Mouse (Mus musculus): ENCODE results near the gene Prkar2b. TPM values are rescaled to one million over a fixed set of nuclear protein-coding genes. Genes with fewer than 3 reads are reported as not detected.
A peak's percentile ranks its signal among the peaks of the same experiment; 100 is the strongest.

Gene Prkar2b
- polyA plus RNA-seq, 1 experiment from 2014 or later: 16.2 TPM

DNA sequence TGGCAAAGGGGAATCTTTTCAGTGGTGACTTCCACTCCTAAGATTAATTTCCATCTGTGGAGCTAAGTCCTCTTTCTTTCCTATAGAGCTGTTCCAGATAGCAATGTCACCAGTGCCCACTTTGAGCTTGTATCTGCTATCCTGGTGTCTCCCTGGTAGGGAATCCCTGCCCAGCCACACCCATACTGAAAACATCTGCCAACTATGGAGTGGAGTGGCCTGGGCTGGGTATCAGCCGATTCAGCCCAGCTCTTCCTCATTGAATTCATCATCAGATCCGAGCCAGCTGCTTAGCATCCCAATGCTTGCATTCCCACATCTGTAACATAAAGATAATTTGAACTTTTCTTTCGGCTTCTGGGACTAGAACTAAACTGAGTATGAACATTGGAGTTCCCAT, 25.8 kb upstream of the Prkar2b start:
- H3K27me3 ChIP-seq: no peaks in the 10 kb centered on the region
- no peak overlapping the region for H3K4me2 ChIP-seq
- H3K4me3 ChIP-seq: no peak overlapping the region
- H3K27ac ChIP-seq: no peak overlapping the region
- no peaks in the 10 kb centered on the region for H3K4me1 ChIP-seq
- no peak overlapping the region for H3K9ac ChIP-seq
- H3K9me3 ChIP-seq: no peaks in the 10 kb centered on the region
- ATAC-seq (ENCODE audit: insufficient number of reproducible peaks, low FRiP score, low TSS enrichment, low read depth): no peak
- no peaks in the 10 kb centered on the region for H3K36me3 ChIP-seq
- 69% methylated on average over 3 of the region's 3 CpGs for WGBS

DNA sequence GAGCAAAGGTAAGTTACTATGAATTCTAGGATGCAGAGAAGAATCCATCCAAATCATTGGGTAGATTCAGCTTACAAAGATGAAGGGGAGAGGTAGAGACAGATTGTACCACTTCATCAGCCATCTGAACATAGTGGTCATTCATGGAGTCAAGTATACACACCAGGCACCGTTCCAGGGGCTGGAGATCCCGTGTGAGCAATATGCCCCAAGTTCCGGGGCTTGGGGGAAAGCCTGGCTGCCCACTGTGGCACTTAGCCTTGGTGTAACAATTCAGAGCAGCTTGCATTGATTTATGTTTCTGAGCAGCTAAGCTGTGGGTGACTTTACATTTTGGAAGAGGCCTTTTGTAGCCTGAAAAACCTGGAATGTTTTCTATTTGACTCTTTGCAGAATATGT, 24.8 kb upstream of the Prkar2b start:
- no peak for ATAC-seq (ENCODE audit: insufficient number of reproducible peaks, low FRiP score, low TSS enrichment, low read depth)
- 59% methylated on average over 3 of the region's 3 CpGs for WGBS
- Histone ChIP-seq H3K36me3 (no peaks in the 10 kb centered on the region), H3K4me1 (no peaks in the 10 kb centered on the region), H3K4me3 (no peak overlapping the region), H3K27ac (no peak overlapping the region), H3K9me3 (no peaks in the 10 kb centered on the region), H3K27me3 (no peaks in the 10 kb centered on the region), H3K9ac (no peak overlapping the region), H3K4me2 (no peak overlapping the region)

DNA sequence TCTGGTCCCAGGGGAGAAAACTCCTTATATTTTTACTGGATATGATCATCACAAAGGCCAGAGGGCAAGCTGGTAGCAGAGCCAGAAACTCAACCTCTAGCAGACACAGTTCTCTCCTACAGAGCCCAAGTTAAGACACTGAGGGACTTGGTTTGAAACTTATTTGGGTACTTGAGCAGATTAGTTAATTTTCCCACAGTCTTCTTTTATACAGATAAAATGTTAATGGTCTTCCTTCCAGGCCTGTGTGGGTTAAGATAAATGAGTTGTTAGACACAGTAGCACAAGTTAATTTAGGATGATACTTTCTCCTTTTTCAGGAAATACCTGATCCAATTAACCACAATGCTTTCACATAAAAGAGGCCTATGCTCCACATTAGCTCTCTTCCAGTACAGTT, 24.1 kb upstream of the Prkar2b start:
- ATAC-seq (ENCODE audit: insufficient number of reproducible peaks, low FRiP score, low TSS enrichment, low read depth): no peak

DNA sequence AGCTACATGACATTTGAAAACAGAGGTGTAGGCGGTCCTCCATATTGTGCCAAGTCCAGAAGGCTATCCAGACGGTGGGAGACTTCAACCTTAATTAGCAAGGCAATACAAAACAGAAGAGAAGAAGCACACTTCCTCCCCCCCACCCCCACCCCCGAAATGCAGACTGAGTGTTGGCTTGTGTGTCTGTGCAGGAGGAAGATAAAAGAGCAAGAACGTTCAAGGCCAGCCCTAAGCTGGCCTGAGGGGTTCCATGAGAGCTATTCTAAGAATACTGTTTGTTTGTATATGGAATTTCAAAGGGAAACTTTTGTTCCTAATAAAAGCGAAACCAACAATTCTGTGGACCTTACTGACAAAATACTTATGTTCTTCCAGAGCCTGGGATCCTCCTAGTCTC, 23.5 kb upstream of the Prkar2b start:
- WGBS: 50% methylated on average over 5 of the region's 5 CpGs
- H3K9ac ChIP-seq: no peak overlapping the region
- no peak for ATAC-seq (ENCODE audit: insufficient number of reproducible peaks, low FRiP score, low TSS enrichment, low read depth)
- H3K27me3 ChIP-seq: no peaks in the 10 kb centered on the region
- no peaks in the 10 kb centered on the region for H3K36me3 ChIP-seq
- H3K4me1 ChIP-seq: no peaks in the 10 kb centered on the region
- no peak overlapping the region for H3K4me2 ChIP-seq
- H3K27ac ChIP-seq: no peak overlapping the region
- H3K9me3 ChIP-seq: no peaks in the 10 kb centered on the region
- H3K4me3 ChIP-seq: no peak overlapping the region

More for the DNA sequence above, 24.1 kb upstream of the Prkar2b start:
- Histone ChIP-seq H3K9me3 (no peaks in the 10 kb centered on the region), H3K4me3 (no peak overlapping the region), H3K27me3 (no peaks in the 10 kb centered on the region), H3K36me3 (no peaks in the 10 kb centered on the region), H3K27ac (no peak overlapping the region), H3K4me1 (no peaks in the 10 kb centered on the region), H3K4me2 (no peak overlapping the region), H3K9ac (no peak overlapping the region)

DNA sequence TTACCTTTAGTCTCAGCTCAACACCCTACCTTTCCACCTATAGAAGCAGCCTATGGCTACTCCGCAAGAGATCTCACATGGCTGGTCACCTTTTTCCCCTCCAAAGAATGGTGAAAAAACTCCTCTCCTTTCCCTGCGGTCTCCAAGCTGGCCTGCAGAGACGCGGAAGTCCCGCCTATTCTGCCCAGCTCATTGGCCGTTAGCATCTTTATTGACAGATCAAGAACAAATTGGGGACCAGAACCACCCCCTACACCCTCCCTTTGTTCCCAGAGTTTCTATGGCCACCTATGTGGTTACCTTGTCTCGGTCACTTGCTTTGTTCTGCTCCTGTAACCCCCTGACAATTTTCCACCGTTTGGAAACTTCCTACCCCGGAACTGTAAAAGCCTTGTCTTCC, 19.6 kb upstream of the Prkar2b start:
- Histone ChIP-seq H3K9me3 (no peaks in the 10 kb centered on the region), H3K36me3 (no peaks in the 10 kb centered on the region), H3K9ac (no peak overlapping the region), H3K4me3 (no peak overlapping the region), H3K27ac (no peak overlapping the region), H3K4me1 (no peaks in the 10 kb centered on the region), H3K27me3 (no peaks in the 10 kb centered on the region), H3K4me2 (no peak overlapping the region)
- no peak for ATAC-seq (ENCODE audit: insufficient number of reproducible peaks, low FRiP score, low TSS enrichment, low read depth)
- 84% methylated on average over 9 of the region's 9 CpGs for WGBS

DNA sequence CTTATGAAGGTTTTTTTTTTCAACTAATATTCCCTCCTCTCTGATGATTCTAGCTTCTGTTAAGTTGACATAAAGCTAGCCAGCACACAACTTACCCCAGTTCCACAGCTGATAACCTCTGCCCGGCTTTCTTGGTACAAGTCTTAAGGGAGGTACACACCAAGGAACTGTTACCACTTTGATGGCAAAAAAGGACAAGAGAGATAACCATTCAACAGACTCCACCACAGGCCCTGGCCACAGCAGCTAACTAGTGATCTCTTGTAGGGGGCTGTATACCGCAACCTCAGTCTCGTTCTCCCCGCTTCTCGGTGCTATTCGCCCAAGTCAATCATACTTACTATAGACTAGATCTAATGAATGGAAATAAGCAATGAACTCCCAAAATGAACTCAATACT, 16.3 kb upstream of the Prkar2b start:
- H3K27me3 ChIP-seq: no peaks in the 10 kb centered on the region
- no peak overlapping the region for H3K4me2 ChIP-seq
- no peak overlapping the region for H3K9ac ChIP-seq
- H3K9me3 ChIP-seq: no peaks in the 10 kb centered on the region
- WGBS: 95% methylated on average over 6 of the region's 6 CpGs
- H3K27ac ChIP-seq: no peak overlapping the region
- ATAC-seq (ENCODE audit: insufficient number of reproducible peaks, low FRiP score, low TSS enrichment, low read depth): no peak
- no peaks in the 10 kb centered on the region for H3K4me1 ChIP-seq
- no peaks in the 10 kb centered on the region for H3K36me3 ChIP-seq
- H3K4me3 ChIP-seq: no peak overlapping the region

DNA sequence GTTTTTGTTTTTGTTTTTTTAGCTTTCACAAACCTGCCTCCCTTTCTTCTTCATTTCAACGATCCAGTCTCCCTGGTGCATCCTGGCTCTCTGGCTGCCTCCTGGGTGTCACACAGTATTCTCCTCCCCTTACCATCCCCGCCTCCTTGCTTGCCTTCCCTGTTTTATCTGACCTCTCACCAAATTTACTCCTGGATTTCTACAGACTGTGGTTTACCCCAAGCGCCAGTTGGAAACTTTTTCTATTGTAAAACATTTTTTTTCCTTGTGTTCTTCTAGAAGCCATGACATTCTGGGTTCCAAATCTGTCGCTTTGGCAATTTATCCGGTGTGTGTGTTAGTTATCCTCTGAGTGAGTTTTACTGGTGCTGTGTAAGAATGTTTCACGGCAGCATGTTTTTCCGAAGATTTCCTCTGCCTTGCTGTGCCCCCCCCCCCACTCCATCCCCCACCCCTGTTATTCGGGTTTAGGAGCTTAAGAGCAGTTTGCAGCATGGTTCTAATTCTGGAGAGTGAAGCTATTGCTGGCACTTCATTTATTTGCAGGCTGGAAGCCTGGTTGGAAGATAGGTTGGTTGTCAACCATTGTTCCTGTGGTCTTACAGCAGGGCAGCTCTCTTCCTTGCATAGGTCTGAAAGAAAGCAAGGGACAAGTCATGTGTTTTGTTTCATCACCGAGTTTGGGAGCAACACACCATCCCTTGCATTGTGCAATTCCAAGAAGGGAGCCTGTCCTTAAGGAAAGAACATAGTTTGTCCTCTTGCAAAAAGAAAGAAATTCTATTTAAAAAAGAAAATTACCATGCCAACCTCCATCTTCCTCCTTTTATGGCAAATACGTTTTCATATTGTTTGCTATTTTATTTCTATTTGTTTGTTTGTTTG, 15.0 kb upstream of the Prkar2b start:
- 71% methylated on average over 10 of the region's 10 CpGs for WGBS
- no peaks in the 10 kb centered on the region for H3K4me1 ChIP-seq

DNA sequence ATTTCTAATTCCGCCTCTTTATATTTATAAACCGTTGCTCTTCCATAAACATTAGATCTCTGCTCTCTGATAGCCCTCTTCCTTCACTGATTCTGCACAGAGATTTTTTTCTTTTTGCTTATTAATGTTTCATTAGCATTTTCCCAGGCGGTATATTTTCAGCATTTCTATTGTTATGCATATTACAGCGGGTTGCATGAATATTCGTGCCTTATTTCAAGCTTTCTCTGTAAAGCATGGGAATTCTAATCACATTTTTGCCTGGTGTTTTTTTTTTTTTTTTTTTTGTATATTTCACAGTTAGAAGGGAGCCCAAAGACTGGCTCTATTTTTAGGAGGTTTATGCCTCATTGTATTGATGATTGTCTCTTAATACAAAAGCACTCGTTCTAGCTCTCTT, 13.2 kb upstream of the Prkar2b start:
- no peak overlapping the region for H3K4me2 ChIP-seq
- H3K9ac ChIP-seq: no peak overlapping the region
- H3K36me3 ChIP-seq: no peaks in the 10 kb centered on the region
- H3K4me1 ChIP-seq: no peaks in the 10 kb centered on the region
- 90% methylated on average over 6 of the region's 6 CpGs for WGBS
- no peaks in the 10 kb centered on the region for H3K27me3 ChIP-seq
- no peaks in the 10 kb centered on the region for H3K9me3 ChIP-seq
- no peak overlapping the region for H3K4me3 ChIP-seq
- H3K27ac ChIP-seq: no peak overlapping the region
- ATAC-seq (ENCODE audit: insufficient number of reproducible peaks, low FRiP score, low TSS enrichment, low read depth): no peak

More for the DNA sequence above, 15.0 kb upstream of the Prkar2b start:
- Histone ChIP-seq H3K27me3 (no peaks in the 10 kb centered on the region), H3K36me3 (no peaks in the 10 kb centered on the region), H3K4me2 (no peak overlapping the region), H3K27ac (no peak overlapping the region), H3K9ac (no peak overlapping the region), H3K4me3 (no peak overlapping the region), H3K9me3 (no peaks in the 10 kb centered on the region)
- ATAC-seq (ENCODE audit: insufficient number of reproducible peaks, low FRiP score, low TSS enrichment, low read depth): no peak

DNA sequence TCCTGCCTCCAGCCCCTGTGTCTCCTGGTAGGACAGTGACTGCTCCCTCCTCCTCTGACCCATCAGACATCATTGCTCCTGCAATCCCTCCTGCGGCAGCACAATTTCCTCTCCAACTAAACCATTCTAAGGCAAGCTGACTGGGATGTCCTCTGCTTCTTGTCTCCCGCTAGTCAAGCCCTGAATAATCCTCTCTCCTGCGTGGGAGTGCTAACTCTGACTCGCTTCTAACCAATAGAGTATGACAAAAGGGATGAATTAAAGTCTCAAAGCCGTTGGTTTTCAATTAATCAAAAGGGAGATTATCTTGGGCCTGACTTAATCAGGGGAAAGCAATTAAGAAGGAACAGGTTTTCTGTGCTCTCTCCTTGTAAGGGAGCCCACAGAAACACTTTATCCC, 4.9 kb upstream of the Prkar2b start:
- Histone ChIP-seq H3K27ac (no peak overlapping the region), H3K36me3 (no peaks in the 10 kb centered on the region), H3K4me2 (no peak overlapping the region), H3K9ac (no peak overlapping the region), H3K9me3 (no peaks in the 10 kb centered on the region), H3K4me1 (peaks cover 3% of the 10 kb centered on the region; the same call in 1 of the 2 replicates), H3K4me3 (no peak overlapping the region), H3K27me3 (no peaks in the 10 kb centered on the region)
- 56% methylated on average over 5 of the region's 5 CpGs for WGBS
- no peak for ATAC-seq (ENCODE audit: insufficient number of reproducible peaks, low FRiP score, low TSS enrichment, low read depth)

DNA sequence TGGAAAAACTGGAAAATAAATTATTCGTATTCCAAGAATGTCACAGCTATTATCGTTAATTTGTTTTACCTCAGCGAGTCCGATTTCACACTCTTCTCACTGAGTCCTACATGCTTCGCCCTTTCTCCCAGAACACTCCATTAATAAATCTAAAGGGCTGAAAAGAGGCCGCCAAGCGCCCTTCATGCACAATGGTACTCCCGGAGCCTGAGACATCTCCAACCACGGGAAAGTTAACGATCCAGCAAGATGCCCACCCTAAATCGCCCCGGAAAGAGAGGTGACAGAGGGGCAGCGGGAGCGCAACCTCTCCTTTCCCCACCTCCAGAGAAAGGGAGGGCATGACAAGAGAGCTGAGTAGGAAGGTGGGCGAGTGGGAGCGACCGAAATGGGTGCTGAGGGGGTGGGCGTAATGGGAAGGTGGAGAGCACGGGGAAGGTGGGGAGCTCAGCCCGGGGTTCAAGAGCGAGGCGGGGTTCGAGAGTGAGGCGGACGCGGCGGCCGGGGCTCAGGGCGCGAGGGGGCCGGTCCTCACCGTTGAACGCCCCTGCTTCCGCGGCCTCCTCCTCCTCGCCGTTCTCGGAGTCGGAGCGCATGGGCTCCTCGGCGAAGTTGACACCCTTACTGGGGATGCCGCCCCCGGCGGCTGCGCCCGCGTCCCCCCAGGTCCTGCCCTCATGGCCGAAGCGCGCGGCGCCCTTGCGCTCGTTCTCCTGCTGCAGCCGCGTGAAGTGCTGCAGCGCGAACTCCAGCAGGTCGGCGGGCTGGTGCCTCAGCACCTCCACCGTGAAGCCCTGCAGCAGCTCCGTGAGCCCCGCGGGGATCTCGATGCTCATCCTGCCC, 628 bp downstream of the Prkar2b start:
- Histone ChIP-seq H3K9me3 (no peaks in the 10 kb centered on the region), H3K4me1 (peaks cover 12% of the 10 kb centered on the region; the same call in 1 of the 2 replicates), H3K36me3 (no peaks in the 10 kb centered on the region), H3K9ac (peak overlapping the region; percentile 85), H3K4me3 (peak overlapping the region; percentile 86), H3K27me3 (no peaks in the 10 kb centered on the region), H3K27ac (peak overlapping the region; percentile 87), H3K4me2 (peak overlapping the region; percentile 92)
- ATAC-seq (ENCODE audit: insufficient number of reproducible peaks, low FRiP score, low TSS enrichment, low read depth): peak; percentile 73
- under 1% methylated on average over 61 of the region's 66 CpGs for WGBS

DNA sequence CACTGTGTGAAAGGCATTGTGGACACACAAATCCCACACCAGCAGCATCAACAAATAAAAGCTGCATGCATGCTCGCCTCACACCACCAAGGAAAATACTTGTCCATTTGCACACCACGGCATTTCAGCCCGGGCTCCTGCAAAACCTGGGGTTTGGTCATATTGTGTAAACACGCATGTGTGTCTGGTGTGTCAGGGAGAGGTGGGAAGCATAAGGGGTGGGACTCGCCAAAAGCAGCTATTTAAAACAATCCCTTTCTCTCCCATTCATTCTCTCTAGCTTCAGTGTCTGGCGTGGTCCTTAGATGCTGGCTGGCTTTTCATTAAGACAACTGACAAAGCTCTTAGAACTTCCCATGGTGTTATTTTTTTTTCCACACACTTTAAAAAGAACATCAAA, 1.4 kb downstream of the Prkar2b start:
- H3K27me3 ChIP-seq: no peaks in the 10 kb centered on the region
- peak overlapping the region; percentile 92; the same call in 1 of the 2 replicates for H3K4me2 ChIP-seq
- H3K9ac ChIP-seq: no peak overlapping the region
- no peak for ATAC-seq (ENCODE audit: insufficient number of reproducible peaks, low FRiP score, low TSS enrichment, low read depth)
- peaks cover 12% of the 10 kb centered on the region; the same call in 1 of the 2 replicates for H3K4me1 ChIP-seq
- H3K27ac ChIP-seq: no peak overlapping the region
- peak overlapping the region; percentile 86; the same call in 1 of the 2 replicates for H3K4me3 ChIP-seq
- no peaks in the 10 kb centered on the region for H3K9me3 ChIP-seq
- 34% methylated on average over 6 of the region's 6 CpGs for WGBS
- no peaks in the 10 kb centered on the region for H3K36me3 ChIP-seq

DNA sequence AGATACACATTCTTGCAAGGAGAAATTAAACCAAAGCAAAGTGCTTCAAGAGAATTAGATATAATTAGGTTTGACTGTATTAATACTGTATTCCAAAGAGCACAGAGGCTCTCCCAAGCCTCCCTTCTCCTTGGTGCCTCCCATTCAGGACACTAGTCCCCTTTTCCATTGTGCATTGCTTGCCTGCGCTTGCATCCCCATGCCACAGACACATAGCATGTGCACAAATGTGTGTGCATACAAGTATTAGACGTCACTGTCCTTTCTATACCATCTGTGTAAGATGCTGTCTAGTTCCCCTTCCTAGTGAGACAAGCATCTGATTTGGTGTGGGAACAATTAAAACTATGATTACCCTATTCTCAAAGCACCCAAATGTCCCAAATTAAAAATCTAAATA, 2.0 kb downstream of the Prkar2b start:
- Histone ChIP-seq H3K4me3 (no peak overlapping the region), H3K36me3 (no peaks in the 10 kb centered on the region), H3K27me3 (no peaks in the 10 kb centered on the region), H3K4me1 (peaks cover 12% of the 10 kb centered on the region; the same call in 1 of the 2 replicates), H3K9ac (no peak overlapping the region), H3K27ac (no peak overlapping the region), H3K9me3 (no peaks in the 10 kb centered on the region), H3K4me2 (no peak overlapping the region)
- 67% methylated on average over 2 of the region's 2 CpGs for WGBS
- no peak for ATAC-seq (ENCODE audit: insufficient number of reproducible peaks, low FRiP score, low TSS enrichment, low read depth)

Measured in limb, embryonic 15.5 days (tissue).